Mouse (Mus musculus) E14TG2a.4 (cell line): Measurements from ENCODE around the gene Cfap65.

ENCODE experiments used
- H3K27me3 ChIP-seq: 2 replicates; pipeline ENCODE4 v1.6.1; 2014; ENCODE audit warnings: low read length, control low read depth; ENCODE audit not compliant: insufficient read depth
- H3K36me3 ChIP-seq: 2 replicates; pipeline ENCODE4 v1.6.1; 2014; ENCODE audit warnings: low read length, control low read depth; ENCODE audit not compliant: insufficient read depth
- H3K4me1 ChIP-seq: replicated peaks from 2 replicates; pipeline ENCODE4 v1.6.1; 2014; ENCODE audit warnings: low read depth, low read length, control low read depth
- H3K4me3 ChIP-seq: replicated peaks from 2 replicates; pipeline ENCODE4 v1.5.1; 2014; ENCODE audit warnings: mild to moderate bottlenecking, low read length
- H3K9me3 ChIP-seq: 2 replicates; pipeline ENCODE4 v1.6.1; 2014; ENCODE audit warnings: low read length, control low read depth
- CTCF ChIP-seq: conservative IDR thresholded peaks from 2 replicates; pipeline ENCODE4 v1.5.1; 2014; ENCODE audit warnings: low read length
- NANOG ChIP-seq: IDR thresholded peaks from 2 replicates; pipeline ENCODE4 v1.6.1; 2014; ENCODE audit warnings: borderline replicate concordance, low read length, mixed read lengths
- POU5F1 ChIP-seq: IDR thresholded peaks from 2 replicates; pipeline ENCODE4 v1.6.1; 2014; ENCODE audit warnings: low read length, borderline replicate concordance

Cfap65 gene

GRCm38 (mm10) chr1:74880785-74881360 is 54.5 kb downstream of the Cfap65 start:
- H3K4me1 ChIP-seq = peaks cover 34% of the 10 kb centered on the region
- peaks cover 96% of the 10 kb centered on the region for H3K27me3 ChIP-seq
- TF ChIP-seq CTCF = peak; percentile 90
- no peak for TF ChIP-seq POU5F1
- H3K36me3 ChIP-seq = no peaks in the 10 kb centered on the region
- no peaks in the 10 kb centered on the region for H3K9me3 ChIP-seq
- H3K4me3 ChIP-seq = no peak overlapping the region

- H3K27me3 ChIP-seq = peaks cover 78% of the 10 kb centered on the region
- H3K9me3 ChIP-seq = no peaks in the 10 kb centered on the region
- no peaks in the 10 kb centered on the region for H3K36me3 ChIP-seq
- H3K4me3 ChIP-seq = no peak overlapping the region
- TF ChIP-seq POU5F1 (no peak), CTCF (no peak), NANOG (no peak)
- peaks cover 11% of the 10 kb centered on the region for H3K4me1 ChIP-seq
Measured at GRCm38 (mm10) chr1:74877199-74877598, 58.2 kb downstream of the Cfap65 start.

- TF ChIP-seq NANOG = no peak
- TF ChIP-seq POU5F1 = no peak
- no peak for TF ChIP-seq CTCF
- Histone ChIP-seq H3K36me3 (no peaks in the 10 kb centered on the region), H3K4me1 (no peaks in the 10 kb centered on the region), H3K4me3 (no peak overlapping the region), H3K9me3 (no peaks in the 10 kb centered on the region), H3K27me3 (peaks cover 52% of the 10 kb centered on the region)
Measured at GRCm38 (mm10) chr1:74872218-74872617, 63.2 kb downstream of the Cfap65 start.

- Histone ChIP-seq H3K4me1 (peaks cover 28% of the 10 kb centered on the region), H3K4me3 (no peak overlapping the region), H3K27me3 (peaks cover 17% of the 10 kb centered on the region), H3K9me3 (no peaks in the 10 kb centered on the region), H3K36me3 (no peaks in the 10 kb centered on the region)
- peak; percentile 68 for TF ChIP-seq CTCF
- no peak for TF ChIP-seq POU5F1
- no peak for TF ChIP-seq NANOG
Measured at GRCm38 (mm10) chr1:74861783-74862182, 73.6 kb downstream of the Cfap65 start.

GRCm38 (mm10) chr1:74859223-74859984 is 76.0 kb downstream of the Cfap65 start:
- Histone ChIP-seq H3K4me3 (peak overlapping the region; percentile 59; the same call in 1 of the 2 replicates), H3K36me3 (no peaks in the 10 kb centered on the region), H3K9me3 (no peaks in the 10 kb centered on the region), H3K4me1 (peaks cover 42% of the 10 kb centered on the region), H3K27me3 (peaks cover 34% of the 10 kb centered on the region)
- TF ChIP-seq CTCF (no peak), NANOG (no peak), POU5F1 (no peak)

GRCm38 (mm10) chr1:74858805-74859204 is 76.6 kb downstream of the Cfap65 start:
- H3K4me1 ChIP-seq = peaks cover 48% of the 10 kb centered on the region
- no peak for TF ChIP-seq CTCF
- no peak for TF ChIP-seq NANOG
- TF ChIP-seq POU5F1 = no peak
- peaks cover 37% of the 10 kb centered on the region for H3K27me3 ChIP-seq

GRCm38 (mm10) chr1:74858171-74858719 is 77.2 kb downstream of the Cfap65 start:
- Histone ChIP-seq H3K27me3 (peaks cover 41% of the 10 kb centered on the region), H3K36me3 (no peaks in the 10 kb centered on the region), H3K4me1 (peaks cover 52% of the 10 kb centered on the region), H3K4me3 (peak overlapping the region; percentile 77), H3K9me3 (no peaks in the 10 kb centered on the region)
- TF ChIP-seq CTCF = no peak

More at GRCm38 (mm10) chr1:74858805-74859204, 76.6 kb downstream of the Cfap65 start:
- H3K4me3 ChIP-seq = peak overlapping the region; percentile 59
- no peaks in the 10 kb centered on the region for H3K36me3 ChIP-seq
- H3K9me3 ChIP-seq = no peaks in the 10 kb centered on the region

GRCm38 (mm10) chr1:74857677-74858076 is 77.7 kb downstream of the Cfap65 start:
- Histone ChIP-seq H3K36me3 (no peaks in the 10 kb centered on the region), H3K4me3 (peak overlapping the region; percentile 77), H3K9me3 (no peaks in the 10 kb centered on the region), H3K27me3 (peaks cover 47% of the 10 kb centered on the region), H3K4me1 (peaks cover 58% of the 10 kb centered on the region)
- TF ChIP-seq NANOG (no peak), POU5F1 (no peak), CTCF (no peak)
